Mouse (Mus musculus): ENCODE results near the gene Cphx3. TPM values are rescaled to one million over a fixed set of nuclear protein-coding genes. Genes with fewer than 3 reads are reported as not detected.
"Not testable (repeated sequence)": the region's sequence is repeated elsewhere in the genome, so short reads cannot be mapped to it uniquely, and the experiment has no call there.

Gene Cphx3
- 0.05 TPM in 1 of 2 replicates, not detected in the other for polyA plus RNA-seq (2015; fragmentation: Nextera tagmentation; extraction: Ambion mirVana)

GRCm38 (mm10) chr14:26081997-26082396 lies at the start of gene Cphx3:
Gene Cphx3, plus strand, starts transcription at chr14:26082297.
- not testable (repeated sequence) for H3K4me1 ChIP-seq (replicated peaks); ATAC-seq (ENCODE audit: insufficient read depth); H3K4me2 ChIP-seq; H3K9ac ChIP-seq; H3K4me3 ChIP-seq (replicated peaks); H3K36me3 ChIP-seq (replicated peaks); H3K27me3 ChIP-seq; H3K9me3 ChIP-seq (replicated peaks); H3K27ac ChIP-seq (replicated peaks)
- no CpG with 5 or more reads among the region's 1 CpGs for WGBS (ENCODE audit: insufficient replicate concordance)

GRCm38 (mm10) chr14:26034364-26034763 lies 47.7 kb upstream of the Cphx3 start:
- not testable (repeated sequence) for H3K27ac ChIP-seq (replicated peaks); H3K4me3 ChIP-seq (replicated peaks); H3K4me2 ChIP-seq; ATAC-seq (ENCODE audit: insufficient read depth); H3K27me3 ChIP-seq; H3K36me3 ChIP-seq (replicated peaks); H3K9me3 ChIP-seq (replicated peaks); H3K4me1 ChIP-seq (replicated peaks); H3K9ac ChIP-seq
- WGBS (ENCODE audit: insufficient replicate concordance), result no CpG with 5 or more reads among the region's 3 CpGs

GRCm38 (mm10) chr14:26035439-26035838 lies 46.7 kb upstream of the Cphx3 start:
- H3K4me3 ChIP-seq (replicated peaks); H3K36me3 ChIP-seq (replicated peaks); H3K27ac ChIP-seq (replicated peaks); H3K4me1 ChIP-seq (replicated peaks); ATAC-seq (ENCODE audit: insufficient read depth); H3K27me3 ChIP-seq; H3K9ac ChIP-seq; H3K9me3 ChIP-seq (replicated peaks); H3K4me2 ChIP-seq: not testable (repeated sequence)
- WGBS (ENCODE audit: insufficient replicate concordance), result no CpG with 5 or more reads among the region's 6 CpGs

GRCm38 (mm10) chr14:26042611-26043010 lies 39.5 kb upstream of the Cphx3 start, which contains the start of gene Gm9780:
Gene Gm9780, minus strand, starts transcription at chr14:26042711.
- not testable (repeated sequence) for H3K9me3 ChIP-seq (replicated peaks); H3K4me2 ChIP-seq; H3K36me3 ChIP-seq (replicated peaks); H3K4me3 ChIP-seq (replicated peaks); H3K4me1 ChIP-seq (replicated peaks); H3K27me3 ChIP-seq; H3K9ac ChIP-seq; H3K27ac ChIP-seq (replicated peaks); ATAC-seq (ENCODE audit: insufficient read depth)
- no CpG with 5 or more reads among the region's 26 CpGs for WGBS (ENCODE audit: insufficient replicate concordance)

GRCm38 (mm10) chr14:26045007-26045406 lies 37.1 kb upstream of the Cphx3 start:
- H3K9me3 ChIP-seq (replicated peaks); H3K4me3 ChIP-seq (replicated peaks); H3K36me3 ChIP-seq (replicated peaks); ATAC-seq (ENCODE audit: insufficient read depth); H3K4me2 ChIP-seq; H3K27me3 ChIP-seq; H3K4me1 ChIP-seq (replicated peaks); H3K9ac ChIP-seq; H3K27ac ChIP-seq (replicated peaks): not testable (repeated sequence)
- no CpG with 5 or more reads among the region's 5 CpGs for WGBS (ENCODE audit: insufficient replicate concordance)

GRCm38 (mm10) chr14:26047026-26047425 lies 35.1 kb upstream of the Cphx3 start:
- not testable (repeated sequence) for H3K27me3 ChIP-seq; H3K4me3 ChIP-seq (replicated peaks); H3K27ac ChIP-seq (replicated peaks); H3K4me2 ChIP-seq; H3K9ac ChIP-seq; H3K36me3 ChIP-seq (replicated peaks); ATAC-seq (ENCODE audit: insufficient read depth); H3K4me1 ChIP-seq (replicated peaks); H3K9me3 ChIP-seq (replicated peaks)
- no CpG with 5 or more reads among the region's 8 CpGs for WGBS (ENCODE audit: insufficient replicate concordance)

GRCm38 (mm10) chr14:26048767-26049166 lies 33.3 kb upstream of the Cphx3 start:
- H3K27me3 ChIP-seq; H3K4me1 ChIP-seq (replicated peaks); H3K4me2 ChIP-seq; H3K9me3 ChIP-seq (replicated peaks); H3K4me3 ChIP-seq (replicated peaks); ATAC-seq (ENCODE audit: insufficient read depth); H3K36me3 ChIP-seq (replicated peaks); H3K9ac ChIP-seq; H3K27ac ChIP-seq (replicated peaks): not testable (repeated sequence)
- no CpG with 5 or more reads among the region's 9 CpGs for WGBS (ENCODE audit: insufficient replicate concordance)

GRCm38 (mm10) chr14:26058184-26058583 lies 23.9 kb upstream of the Cphx3 start:
- not testable (repeated sequence) for H3K4me2 ChIP-seq; H3K27ac ChIP-seq (replicated peaks); H3K4me1 ChIP-seq (replicated peaks); H3K4me3 ChIP-seq (replicated peaks); H3K27me3 ChIP-seq; H3K9me3 ChIP-seq (replicated peaks); H3K36me3 ChIP-seq (replicated peaks); H3K9ac ChIP-seq; ATAC-seq (ENCODE audit: insufficient read depth)
- no CpG with 5 or more reads among the region's 3 CpGs for WGBS (ENCODE audit: insufficient replicate concordance)

GRCm38 (mm10) chr14:26059362-26059761 lies 22.7 kb upstream of the Cphx3 start:
- ATAC-seq (ENCODE audit: insufficient read depth); H3K4me1 ChIP-seq (replicated peaks): not testable (repeated sequence)

GRCm38 (mm10) chr14:26066574-26067324 lies 15.3 kb upstream of the Cphx3 start:
- not testable (repeated sequence) for H3K9ac ChIP-seq; H3K4me3 ChIP-seq (replicated peaks); H3K27ac ChIP-seq (replicated peaks); H3K4me1 ChIP-seq (replicated peaks); H3K9me3 ChIP-seq (replicated peaks); H3K36me3 ChIP-seq (replicated peaks); H3K4me2 ChIP-seq; H3K27me3 ChIP-seq
- WGBS (ENCODE audit: insufficient replicate concordance), result no CpG with 5 or more reads among the region's 44 CpGs
- peak; percentile 68 for ATAC-seq (ENCODE audit: insufficient read depth)

More at GRCm38 (mm10) chr14:26059362-26059761, 22.7 kb upstream of the Cphx3 start:
- H3K9me3 ChIP-seq (replicated peaks); H3K36me3 ChIP-seq (replicated peaks); H3K4me2 ChIP-seq; H3K4me3 ChIP-seq (replicated peaks); H3K27ac ChIP-seq (replicated peaks); H3K9ac ChIP-seq; H3K27me3 ChIP-seq: not testable (repeated sequence)
- WGBS (ENCODE audit: insufficient replicate concordance), result no CpG with 5 or more reads among the region's 6 CpGs

GRCm38 (mm10) chr14:26067325-26067633 lies 14.8 kb upstream of the Cphx3 start, which contains the start of gene Tmem254c:
Gene Tmem254c, minus strand, starts transcription at chr14:26067355.
- peak; percentile 75; the same call in 1 of the 2 replicates for ATAC-seq (ENCODE audit: insufficient read depth)
- not testable (repeated sequence) for H3K4me1 ChIP-seq (replicated peaks); H3K4me3 ChIP-seq (replicated peaks); H3K9ac ChIP-seq; H3K4me2 ChIP-seq; H3K36me3 ChIP-seq (replicated peaks); H3K27ac ChIP-seq (replicated peaks); H3K9me3 ChIP-seq (replicated peaks); H3K27me3 ChIP-seq
- WGBS (ENCODE audit: insufficient replicate concordance), result no CpG with 5 or more reads among the region's 10 CpGs

Measured in liver, embryonic 15.5 days (tissue).